Mouse (Mus musculus) adrenal gland, postnatal 25 days (tissue): ENCODE measurements at regions not wholly inside any gene's neighbourhood (a gene's known extent, or its start where the extent isn't known, plus 50 kb on each side); places are given as distances from the start of the nearest gene placed in this dataset.
"Not testable (repeated sequence)": the region's sequence is repeated elsewhere in the genome, so short reads cannot be mapped to it uniquely, and the experiment has no call there.

ENCODE experiments used
- DNase-seq: peaks from one replicate; pipeline ENCODE4 v3.0.0; 2021; ENCODE audit warnings: mixed read lengths

GRCm38 (mm10) chr17:82674593-82674992 is 540.5 kb upstream of the Pkdcc start:
- DNase-seq: no peak

GRCm38 (mm10) chr17:82666557-82666956 is 548.5 kb upstream of the Pkdcc start:
- not testable (repeated sequence) for DNase-seq

DNA sequence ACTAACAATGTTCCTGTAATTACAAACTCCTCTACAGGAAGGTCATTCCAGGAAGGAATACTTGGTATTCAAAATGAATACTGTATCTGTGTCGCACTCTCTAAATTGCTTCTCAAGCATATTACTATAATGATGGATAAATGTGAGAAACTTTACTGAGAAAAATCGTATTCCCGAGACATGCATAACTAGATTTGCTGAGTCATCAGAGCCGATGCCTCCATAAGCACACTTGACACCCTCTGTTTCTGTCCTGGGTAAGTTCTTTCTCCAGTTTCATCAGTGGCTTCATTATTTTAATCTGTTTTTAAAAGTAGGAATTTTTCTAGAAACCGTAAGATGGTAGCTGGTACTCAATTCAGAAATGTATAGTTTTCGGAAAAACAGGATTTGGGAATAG is 550.7 kb upstream of the Pkdcc start:
- DNase-seq: no peak

GRCm38 (mm10) chr17:82636459-82637189 is 578.5 kb upstream of the Pkdcc start:
- DNase-seq: no peak

DNA sequence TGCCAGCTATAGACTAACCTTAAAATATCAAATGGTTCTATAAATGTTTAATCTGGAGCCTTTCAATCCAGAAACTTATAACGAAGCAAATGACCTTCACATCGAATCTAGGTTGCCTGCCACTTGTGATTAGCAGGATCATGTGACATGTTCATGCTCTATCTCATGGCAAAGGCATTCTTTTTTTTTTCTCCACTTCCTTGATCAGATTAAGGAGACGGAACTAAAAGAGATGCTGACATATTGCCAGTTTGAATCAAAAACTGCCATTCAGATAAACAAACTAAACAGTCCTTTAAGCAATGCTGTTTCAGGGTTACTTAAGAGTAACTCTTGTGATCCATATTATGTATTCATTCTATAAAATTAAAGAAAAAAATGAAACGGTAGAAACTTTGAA is 579.2 kb upstream of the Pkdcc start:
- DNase-seq: no peak

GRCm38 (mm10) chr17:82606642-82607175 is 608.4 kb upstream of the Pkdcc start:
- DNase-seq: peak; percentile 18

GRCm38 (mm10) chr17:82583801-82584200 is 631.3 kb upstream of the Pkdcc start:
- DNase-seq: no peak

DNA sequence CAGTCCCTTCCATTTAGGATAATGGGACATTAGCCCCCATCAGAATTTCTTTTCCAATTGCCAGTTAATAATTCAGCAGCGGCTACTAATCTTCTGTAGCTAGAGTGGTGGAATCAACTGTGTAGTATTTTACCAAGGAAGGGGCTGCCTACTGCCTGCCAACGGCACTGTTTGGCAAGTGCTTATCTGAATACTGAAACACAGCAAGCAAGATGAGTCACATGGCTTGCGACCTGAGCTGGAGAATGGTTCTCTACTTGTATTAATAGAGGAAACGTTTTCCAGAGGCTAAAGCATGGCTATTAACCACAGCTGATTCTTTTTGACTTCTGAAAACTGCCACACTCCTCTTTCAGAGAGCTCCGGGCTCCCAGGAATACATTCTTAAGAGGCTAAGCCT is 681.6 kb upstream of the Pkdcc start:
- peak; percentile 13 for DNase-seq

- no peak for DNase-seq
These were observed 697.0 kb upstream of the Pkdcc start for GRCm38 (mm10) chr17:82518129-82518528.

DNA sequence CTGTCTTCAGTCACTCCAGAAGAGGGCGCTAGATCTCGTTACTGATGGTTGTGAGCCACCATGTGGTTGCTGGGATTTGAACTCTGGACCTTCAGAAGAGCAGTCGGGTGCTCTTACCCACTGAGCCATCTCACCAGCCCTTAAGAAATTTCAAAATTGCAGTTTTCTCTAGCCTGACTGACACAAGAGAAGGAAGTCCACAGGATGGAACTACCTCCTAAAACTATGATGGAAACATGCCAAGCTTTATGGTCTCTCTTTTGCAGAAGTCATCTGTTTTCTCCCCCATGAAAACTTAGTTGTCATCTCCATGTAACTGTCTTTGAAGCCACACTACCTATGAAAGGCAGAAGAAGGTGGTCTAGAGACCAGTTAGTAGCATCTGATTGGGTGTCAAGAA is 698.2 kb upstream of the Pkdcc start:
- no peak for DNase-seq

DNA sequence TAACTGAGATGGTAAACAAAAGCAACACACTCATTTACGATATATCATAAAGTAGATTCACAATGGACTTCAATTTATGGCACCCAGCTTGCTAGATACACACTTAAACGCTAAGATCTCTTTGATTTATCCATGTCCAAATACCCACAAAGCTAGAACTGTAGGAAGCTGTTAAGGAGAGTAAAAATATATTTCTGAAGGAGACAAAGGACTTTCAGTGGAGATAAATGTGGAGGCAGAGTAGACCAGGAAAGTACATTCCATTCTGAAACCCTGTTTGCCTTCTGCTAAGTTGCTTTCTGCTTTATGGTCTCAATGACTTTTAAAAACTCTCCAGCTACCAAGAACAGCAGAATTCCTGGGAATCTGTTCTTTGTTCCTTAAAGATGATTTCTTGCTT is 701.3 kb upstream of the Pkdcc start:
- DNase-seq: no peak

DNA sequence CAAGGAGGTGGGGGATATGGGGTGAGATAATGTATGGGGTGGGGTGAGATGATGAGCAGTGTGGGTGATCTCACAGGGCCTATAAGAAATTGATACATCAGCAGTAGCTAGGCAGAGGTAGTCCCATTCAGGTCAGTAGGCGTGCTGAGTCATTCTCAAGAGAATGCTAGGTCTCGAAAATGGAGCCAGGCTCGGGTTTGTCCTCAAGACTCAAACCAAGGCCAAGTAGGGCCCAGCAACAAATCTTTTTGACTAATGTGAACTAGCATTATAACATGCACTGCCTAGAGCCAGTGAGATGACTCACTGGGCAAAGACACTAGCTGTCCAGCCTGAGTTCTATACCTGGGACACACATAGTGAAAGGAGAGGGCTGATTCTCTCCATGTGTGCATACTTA is 710.8 kb upstream of the Pkdcc start:
- peak; percentile 4 for DNase-seq

DNA sequence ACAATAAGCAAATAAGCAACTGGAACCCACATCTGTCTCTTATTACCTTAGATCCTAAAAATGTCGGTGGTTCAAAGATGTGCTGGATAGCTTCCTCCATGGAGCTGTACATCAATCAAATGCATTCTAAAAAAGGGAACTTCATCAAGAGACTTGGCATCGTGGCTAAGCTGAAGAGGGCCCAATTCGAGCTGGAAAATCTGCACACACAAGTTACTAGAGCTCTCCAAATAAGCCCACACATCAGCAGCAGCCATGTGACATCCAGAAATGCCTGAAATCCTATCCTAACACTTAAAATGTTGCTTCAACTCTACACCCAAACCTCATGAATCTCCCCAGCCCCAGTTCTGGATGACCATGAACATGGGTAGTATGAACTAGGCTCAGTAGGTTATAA is 729.5 kb upstream of the Pkdcc start:
- no peak for DNase-seq

- no peak for DNase-seq
These were observed 730.5 kb upstream of the Pkdcc start for GRCm38 (mm10) chr17:82484609-82485008.

GRCm38 (mm10) chr17:82457972-82458371 is 719.8 kb upstream of the Slc8a1 start:
- no peak for DNase-seq

DNA sequence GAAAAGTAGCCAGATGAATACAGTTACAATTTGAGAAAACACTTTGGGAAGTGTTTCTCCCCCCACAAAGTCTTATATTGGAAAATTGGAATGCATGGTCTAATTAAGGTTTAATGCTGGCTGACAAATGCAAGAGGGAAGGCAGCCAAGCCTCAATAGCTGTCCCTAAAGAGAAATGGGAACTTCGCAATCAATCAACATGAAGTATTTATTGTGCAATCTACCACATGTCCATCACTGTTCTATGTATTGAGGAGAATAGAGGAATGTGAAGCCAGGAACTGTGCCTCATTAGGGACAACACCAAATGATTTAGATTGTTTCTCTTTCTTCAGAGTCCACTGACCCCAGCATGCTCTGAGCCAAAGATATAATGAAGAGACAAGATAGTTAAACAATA is 715.7 kb upstream of the Slc8a1 start:
- DNase-seq: no peak

- DNase-seq: no peak
These were observed 700.9 kb upstream of the Slc8a1 start for GRCm38 (mm10) chr17:82439105-82439504.

DNA sequence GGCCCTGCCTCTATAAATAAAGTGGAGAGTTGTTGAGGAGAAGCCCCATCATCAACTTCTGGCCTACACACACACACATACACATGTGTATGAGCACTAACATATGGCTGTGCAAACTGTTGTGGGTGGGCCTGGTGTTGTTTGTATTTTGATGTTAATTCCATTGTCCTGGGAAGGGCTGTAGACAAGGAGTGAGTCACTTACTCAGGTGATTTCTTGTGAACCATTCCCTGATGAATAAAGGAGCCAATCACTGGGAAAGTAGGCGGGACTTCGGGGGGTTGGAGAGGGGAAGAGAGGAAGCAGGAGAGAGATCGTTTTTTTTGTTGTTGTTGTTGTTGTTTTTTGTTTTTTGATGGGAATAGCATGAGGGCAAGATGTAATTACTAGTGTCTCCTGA is 699.0 kb upstream of the Slc8a1 start:
- DNase-seq: no peak

GRCm38 (mm10) chr17:82432678-82433077 is 694.5 kb upstream of the Slc8a1 start:
- no peak for DNase-seq

DNA sequence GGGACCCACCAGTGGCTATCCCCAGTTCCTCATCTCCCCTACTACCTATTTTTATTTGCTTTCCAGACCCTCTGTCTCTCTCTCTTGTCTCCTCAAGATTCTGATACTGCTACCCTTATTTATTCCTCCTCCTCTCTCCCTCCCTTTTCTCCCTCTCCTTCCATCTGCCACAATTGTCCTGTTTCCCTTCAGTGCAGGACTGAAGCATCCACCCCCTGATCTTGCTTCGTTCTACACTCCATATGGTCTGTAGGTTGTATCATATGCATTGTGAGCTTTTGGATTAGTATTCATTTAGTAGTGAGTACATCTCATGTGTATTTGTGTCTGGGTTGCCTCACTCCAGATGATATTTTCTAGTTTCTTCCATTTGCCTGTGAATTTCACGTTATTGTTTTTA is 670.1 kb upstream of the Slc8a1 start:
- DNase-seq: no peak

DNA sequence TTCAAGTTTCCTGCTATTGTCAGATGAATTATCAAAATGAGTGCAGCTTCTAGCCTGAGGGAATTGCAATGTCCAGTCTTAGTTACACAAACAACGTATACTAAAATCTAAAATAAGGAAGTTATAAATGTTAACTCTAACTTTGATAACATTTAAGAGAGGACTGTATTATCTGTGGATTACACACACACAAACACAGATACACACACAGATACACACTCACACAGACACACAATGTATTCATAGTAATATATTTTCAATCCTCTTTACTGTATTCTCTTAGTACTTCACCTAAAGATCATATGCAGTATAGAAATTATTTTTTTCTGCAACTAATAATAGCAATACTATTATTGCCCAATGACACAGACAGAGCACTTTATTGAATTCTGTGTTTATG is 661.2 kb upstream of the Slc8a1 start:
- no peak for DNase-seq

- not testable (repeated sequence) for DNase-seq
These were observed 641.2 kb upstream of the Slc8a1 start for GRCm38 (mm10) chr17:82379371-82379770.

- no peak for DNase-seq
These were observed 640.2 kb upstream of the Slc8a1 start for GRCm38 (mm10) chr17:82378248-82378820.

DNA sequence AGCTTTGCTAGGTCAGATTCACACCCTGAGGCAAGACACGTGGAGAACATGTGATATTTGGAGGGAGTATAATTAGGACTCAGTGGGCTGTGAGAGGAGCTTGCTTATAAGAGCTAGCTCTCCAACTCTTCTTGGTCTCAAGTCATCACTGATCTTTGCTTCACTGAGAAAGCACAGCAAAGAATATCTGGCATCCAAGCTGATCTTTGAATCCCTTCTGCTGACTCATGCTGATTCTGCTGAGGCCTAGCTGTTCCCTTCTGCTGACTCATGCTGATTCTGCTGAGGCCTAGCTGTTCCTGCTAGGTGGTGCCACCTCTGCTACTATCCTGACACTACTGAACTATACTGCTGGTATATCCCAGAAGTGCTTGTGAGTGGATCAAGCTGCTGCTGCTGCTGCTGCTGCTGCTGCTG is 639.0 kb upstream of the Slc8a1 start:
- peak; percentile 5 for DNase-seq
